Mouse (Mus musculus) myocyte (in vitro differentiated cells): ENCODE data around the gene Col10a1. TPM values are rescaled to one million over a fixed set of nuclear protein-coding genes. Genes with fewer than 3 reads are reported as not detected.

Experiments used
- H3K27me3 ChIP-seq: one replicate; pipeline ENCODE4 v1.6.1; 2011; ENCODE audit not compliant: control insufficient read depth, insufficient read depth, insufficient read length
- H3K36me3 ChIP-seq: one replicate; pipeline ENCODE4 v1.6.1; 2011; ENCODE audit not compliant: control insufficient read depth, insufficient read depth
- H3K4me2 ChIP-seq: one replicate; pipeline ENCODE4 v1.6.1; 2011; ENCODE audit warnings: low read depth, control low read depth
- H3K4me3 ChIP-seq: one replicate; pipeline ENCODE4 v1.5.1; 2011; ENCODE audit warnings: mild to moderate bottlenecking, control low read depth, moderate library complexity
- H3K79me2 ChIP-seq: one replicate; pipeline ENCODE4 v1.6.1; 2011; ENCODE audit not compliant: control insufficient read depth, insufficient read depth
- H3ac ChIP-seq: one replicate; pipeline ENCODE4 v1.6.1; 2011; ENCODE audit not compliant: control insufficient read depth, insufficient read length
- CEBPB ChIP-seq: IDR thresholded peaks from 2 replicates; pipeline ENCODE4 v1.6.1; 2011; ENCODE audit warnings: mild to moderate bottlenecking, moderate library complexity; ENCODE audit not compliant: poor library complexity, insufficient read depth, severe bottlenecking
- E2F4 ChIP-seq: IDR thresholded peaks from one replicate; pipeline ENCODE4 v1.6.1; 2011; ENCODE audit warnings: mild to moderate bottlenecking, control low read depth, moderate library complexity; ENCODE audit not compliant: insufficient read depth
- MAX ChIP-seq: IDR thresholded peaks from one replicate; pipeline ENCODE4 v1.6.1; 2011; ENCODE audit warnings: low read depth, mild to moderate bottlenecking, control low read depth
- MYOD1 ChIP-seq, 3 experiments: IDR thresholded peaks; one replicate each; pipeline ENCODE4 v1.6.1; 2011; ENCODE audit warnings: control low read depth in 2 of 3, low read depth in 2 of 3, mild to moderate bottlenecking in 2 of 3, moderate library complexity in 1 of 3; ENCODE audit not compliant: insufficient read length in 2 of 3, control insufficient read depth in 1 of 3
- MYOG ChIP-seq, 3 experiments: IDR thresholded peaks; one replicate each; pipeline ENCODE4 v1.6.1; 2011; ENCODE audit warnings: control low read depth in 2 of 3, low read depth in 2 of 3, mild to moderate bottlenecking in 2 of 3; ENCODE audit not compliant: insufficient read length in 2 of 3, control insufficient read depth in 1 of 3, insufficient read depth in 1 of 3
- POLR2A ChIP-seq: IDR thresholded peaks from one replicate; pipeline ENCODE4 v1.6.1; 2011; ENCODE audit warnings: low read depth, mild to moderate bottlenecking, control low read depth, moderate library complexity; ENCODE audit not compliant: insufficient read length
- POLR2AphosphoS2 ChIP-seq: IDR thresholded peaks from one replicate; pipeline ENCODE4 v1.6.1; 2011; ENCODE audit warnings: low read depth, control low read depth; ENCODE audit not compliant: insufficient read length
- REST ChIP-seq: IDR thresholded peaks from one replicate; pipeline ENCODE4 v1.6.1; 2011; ENCODE audit warnings: mild to moderate bottlenecking, control low read depth, moderate library complexity; ENCODE audit not compliant: insufficient read depth, insufficient read length
- SRF ChIP-seq: IDR thresholded peaks from one replicate; pipeline ENCODE4 v1.6.1; 2011; ENCODE audit warnings: low read depth; ENCODE audit not compliant: control insufficient read depth, insufficient read length
- TCF12 ChIP-seq: IDR thresholded peaks from one replicate; pipeline ENCODE4 v1.6.1; 2011; ENCODE audit warnings: mild to moderate bottlenecking, control low read depth; ENCODE audit not compliant: poor library complexity, insufficient read depth, severe bottlenecking
- TCF3 ChIP-seq: IDR thresholded peaks from one replicate; pipeline ENCODE4 v1.6.1; 2011; ENCODE audit warnings: low read depth, control low read depth; ENCODE audit not compliant: insufficient read length
- USF1 ChIP-seq: IDR thresholded peaks from one replicate; pipeline ENCODE4 v1.6.1; 2011; ENCODE audit warnings: low read depth, mild to moderate bottlenecking, control low read depth, moderate library complexity
- polyA plus RNA-seq: library from polyadenylated mRNA; unstranded; fragments of >200 nt; fragmentation: generic; extraction: Trizol; gene quantifications from one replicate; pipeline ENCODE4 v1.2.1, GENCODE M21; 2012; ENCODE audit warnings: missing spikeins

Gene Col10a1
- 0.08 TPM for polyA plus RNA-seq

- no peak within 1 kb of the TSS for H3K4me2 ChIP-seq
- no peak within 1 kb of the TSS for H3K4me3 ChIP-seq
- no peak for TF ChIP-seq TCF12
- no peak for TF ChIP-seq MAX
- TF ChIP-seq MYOG (IDR thresholded peaks at IDR 0.05; ENCODE audit: control insufficient read depth in 1 of 3, insufficient read depth in 1 of 3, insufficient read length in 2 of 3, low read depth in 2 of 3), result no peak
- no peak for TF ChIP-seq USF1
- no peak for TF ChIP-seq MYOD1 (IDR thresholded peaks at IDR 0.05; ENCODE audit: control insufficient read depth in 1 of 3, insufficient read length in 2 of 3, low read depth in 2 of 3)
- TF ChIP-seq CEBPB, result no peak
- TF ChIP-seq POLR2A, result no peak
- no peak for TF ChIP-seq SRF
- TF ChIP-seq TCF3, result no peak
- no peak for TF ChIP-seq REST
- no peak for TF ChIP-seq E2F4
- TF ChIP-seq POLR2AphosphoS2, result no peak
- no peaks in the 10 kb centered on the region for H3K36me3 ChIP-seq
- H3K79me2 ChIP-seq, result no peaks in the 10 kb centered on the region
- no peak within 1 kb of the TSS for H3ac ChIP-seq
- H3K27me3 ChIP-seq, result no peaks in the 10 kb centered on the region
Observed at GRCm38 (mm10) chr10:34389681-34390080, at the start of gene Col10a1. Gene Col10a1, plus strand, starts transcription at chr10:34389981.

DNA sequence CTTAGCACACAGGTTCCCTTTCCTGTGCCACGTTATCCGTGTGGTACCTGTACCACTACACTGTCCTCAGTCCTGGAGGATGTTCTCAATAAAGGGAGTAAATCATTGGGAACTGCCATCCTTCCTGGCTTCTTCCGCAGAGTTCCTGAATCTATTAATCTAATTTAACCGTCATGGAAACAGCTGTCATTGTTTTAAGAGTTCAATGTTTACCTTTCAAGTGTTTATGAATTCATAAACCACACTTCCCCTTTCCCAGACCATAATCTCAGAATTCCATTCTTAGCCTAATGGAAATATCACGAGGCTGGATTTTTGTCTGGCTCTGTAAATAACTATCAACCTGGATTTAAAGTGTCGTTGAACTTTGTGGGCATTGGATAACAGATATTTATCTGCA is 48.8 kb upstream of the Col10a1 start:
- TF ChIP-seq SRF (no peak), USF1 (no peak), POLR2AphosphoS2 (no peak), REST (no peak), TCF3 (no peak), MYOD1 (IDR thresholded peaks at IDR 0.05; ENCODE audit: control insufficient read depth in 1 of 3, insufficient read length in 2 of 3, low read depth in 2 of 3) (no peak), CEBPB (no peak)
- Histone ChIP-seq H3K27me3 (no peaks in the 10 kb centered on the region), H3K36me3 (no peaks in the 10 kb centered on the region), H3K79me2 (no peaks in the 10 kb centered on the region), H3K4me2 (no peak overlapping the region), H3K4me3 (no peak overlapping the region), H3ac (no peak overlapping the region)

GRCm38 (mm10) chr10:34341886-34342285 is 47.9 kb upstream of the Col10a1 start:
- no peaks in the 10 kb centered on the region for H3K79me2 ChIP-seq
- no peak overlapping the region for H3K4me3 ChIP-seq

GRCm38 (mm10) chr10:34352166-34352565 is 37.6 kb upstream of the Col10a1 start:
- no peak overlapping the region for H3ac ChIP-seq
- H3K4me2 ChIP-seq, result peak overlapping the region; percentile 12
- no peak for TF ChIP-seq REST
- TF ChIP-seq MYOD1 (IDR thresholded peaks at IDR 0.05; ENCODE audit: control insufficient read depth in 1 of 3, insufficient read length in 2 of 3, low read depth in 2 of 3), result no peak
- TF ChIP-seq POLR2A, result no peak
- TF ChIP-seq POLR2AphosphoS2, result no peak
- no peak for TF ChIP-seq TCF3
- TF ChIP-seq TCF12, result no peak
- no peak for TF ChIP-seq CEBPB
- no peak for TF ChIP-seq MYOG (IDR thresholded peaks at IDR 0.05; ENCODE audit: control insufficient read depth in 1 of 3, insufficient read depth in 1 of 3, insufficient read length in 2 of 3, low read depth in 2 of 3)
- H3K79me2 ChIP-seq, result no peaks in the 10 kb centered on the region
- H3K36me3 ChIP-seq, result no peaks in the 10 kb centered on the region
- H3K4me3 ChIP-seq, result no peak overlapping the region
- no peaks in the 10 kb centered on the region for H3K27me3 ChIP-seq

More at GRCm38 (mm10) chr10:34341886-34342285, 47.9 kb upstream of the Col10a1 start:
- H3K36me3 ChIP-seq, result peaks cover 4% of the 10 kb centered on the region
- H3K4me2 ChIP-seq, result no peak overlapping the region
- no peak for TF ChIP-seq E2F4
- TF ChIP-seq CEBPB, result no peak
- TF ChIP-seq POLR2A, result no peak
- TF ChIP-seq MAX, result no peak
- no peak for TF ChIP-seq MYOG (IDR thresholded peaks at IDR 0.05; ENCODE audit: control insufficient read depth in 1 of 3, insufficient read depth in 1 of 3, insufficient read length in 2 of 3, low read depth in 2 of 3)
- TF ChIP-seq MYOD1 (IDR thresholded peaks at IDR 0.05; ENCODE audit: control insufficient read depth in 1 of 3, insufficient read length in 2 of 3, low read depth in 2 of 3), result no peak
- no peak for TF ChIP-seq SRF
- no peak for TF ChIP-seq USF1
- no peak overlapping the region for H3ac ChIP-seq
- no peaks in the 10 kb centered on the region for H3K27me3 ChIP-seq

DNA sequence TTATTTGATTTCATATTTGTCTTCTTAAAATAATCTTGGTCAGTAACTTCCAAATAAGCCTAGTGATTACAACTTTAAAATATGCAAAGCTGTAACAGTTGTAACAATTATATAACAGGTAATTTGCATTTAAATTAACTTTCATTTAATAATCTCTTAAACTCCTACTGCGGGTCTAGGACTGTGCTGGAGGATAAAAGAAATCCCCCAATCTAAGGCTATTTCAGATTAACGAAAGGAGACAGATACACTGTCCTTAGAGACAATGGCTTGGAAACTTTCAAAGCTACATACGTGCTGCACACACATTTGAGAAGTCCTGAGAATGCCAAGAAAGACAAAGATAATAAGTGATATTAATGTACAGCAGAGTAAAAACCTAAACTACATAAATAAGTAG is 31.5 kb upstream of the Col10a1 start:
- H3K79me2 ChIP-seq, result no peaks in the 10 kb centered on the region
- no peaks in the 10 kb centered on the region for H3K36me3 ChIP-seq
- no peak overlapping the region for H3K4me3 ChIP-seq
- TF ChIP-seq TCF3 (no peak), CEBPB (no peak), E2F4 (no peak), MYOG (IDR thresholded peaks at IDR 0.05; ENCODE audit: control insufficient read depth in 1 of 3, insufficient read depth in 1 of 3, insufficient read length in 2 of 3, low read depth in 2 of 3) (no peak), REST (no peak), SRF (no peak), MYOD1 (IDR thresholded peaks at IDR 0.05; ENCODE audit: control insufficient read depth in 1 of 3, insufficient read length in 2 of 3, low read depth in 2 of 3) (no peak), USF1 (no peak), POLR2AphosphoS2 (no peak), POLR2A (no peak), MAX (no peak), TCF12 (no peak)
- no peak overlapping the region for H3ac ChIP-seq
- H3K4me2 ChIP-seq, result no peak overlapping the region
- H3K27me3 ChIP-seq, result no peaks in the 10 kb centered on the region
